Mouse (Mus musculus): ENCODE data around the gene Necap1. TPM values are rescaled to one million over a fixed set of nuclear protein-coding genes. Genes with fewer than 3 reads are reported as not detected.

The Necap1 gene
- polyA plus RNA-seq, 1 experiment from 2014 or later, result 57.0 TPM

DNA sequence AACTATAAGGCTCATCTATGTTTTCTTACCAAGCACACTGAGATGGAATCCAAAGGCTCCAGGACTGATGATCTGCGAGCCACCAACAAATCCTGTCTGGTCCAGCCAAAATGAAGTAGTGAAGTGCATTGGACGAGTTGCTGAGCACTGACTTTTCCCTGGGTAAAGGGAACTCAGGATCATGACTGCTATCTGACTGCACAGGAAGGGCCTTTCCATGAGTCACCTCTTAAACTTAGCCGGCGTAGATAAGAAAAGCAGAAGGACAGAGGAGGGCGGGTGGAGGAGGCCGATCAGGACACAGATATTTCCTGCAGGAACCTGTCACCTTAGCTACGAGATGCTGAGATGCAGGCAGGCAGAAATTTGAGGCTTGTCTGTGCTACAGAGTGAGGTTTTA, 18.3 kb upstream of the Necap1 start, which contains the start of gene C3ar1:
Gene C3ar1 (minus strand): TSS at position 207 of the 400 bp plus-strand sequence.
- Histone ChIP-seq H3K4me2 (no peak within 1 kb of the TSS), H3K27me3 (no peaks in the 10 kb centered on the region), H3K4me1 (no peaks in the 10 kb centered on the region), H3K4me3 (no peak within 1 kb of the TSS), H3K27ac (no peak within 1 kb of the TSS), H3K9ac (no peak within 1 kb of the TSS), H3K9me3 (0 out of 2 replicates have a peak, but pooled peaks cover 3% of the 10 kb centered on the region), H3K36me3 (no peaks in the 10 kb centered on the region)
- ATAC-seq (ENCODE audit: insufficient number of reproducible peaks, insufficient read depth, low FRiP score, low TSS enrichment, low read depth), result no peak
- WGBS, result 75% methylated on average over 7 of the region's 7 CpGs

DNA sequence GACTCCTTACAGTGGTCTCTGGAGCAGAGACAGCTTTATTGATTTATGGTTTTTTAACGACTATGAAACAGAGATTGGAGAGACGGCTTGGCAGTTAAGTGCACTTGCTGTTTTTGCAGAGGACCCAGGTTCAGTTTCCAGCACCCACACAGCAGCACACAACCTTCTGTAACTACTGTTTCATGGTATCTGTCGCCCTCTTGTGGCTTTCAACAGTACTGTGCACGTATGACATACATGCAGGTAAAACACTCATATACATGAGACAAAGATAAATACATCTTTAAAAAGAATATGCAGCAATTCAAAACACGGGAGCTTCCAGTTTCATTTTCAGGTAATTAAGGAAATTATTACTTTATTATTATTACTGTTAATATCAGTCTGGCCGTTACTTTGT, 11.8 kb upstream of the Necap1 start:
- ATAC-seq (ENCODE audit: insufficient number of reproducible peaks, insufficient read depth, low FRiP score, low TSS enrichment, low read depth), result no peak
- Histone ChIP-seq H3K4me1 (no peaks in the 10 kb centered on the region), H3K4me2 (no peak overlapping the region), H3K36me3 (no peaks in the 10 kb centered on the region), H3K9me3 (peaks cover 16% of the 10 kb centered on the region), H3K9ac (no peak overlapping the region), H3K27me3 (no peaks in the 10 kb centered on the region), H3K27ac (no peak overlapping the region), H3K4me3 (no peak overlapping the region)
- 75% methylated on average over 6 of the region's 6 CpGs for WGBS

DNA sequence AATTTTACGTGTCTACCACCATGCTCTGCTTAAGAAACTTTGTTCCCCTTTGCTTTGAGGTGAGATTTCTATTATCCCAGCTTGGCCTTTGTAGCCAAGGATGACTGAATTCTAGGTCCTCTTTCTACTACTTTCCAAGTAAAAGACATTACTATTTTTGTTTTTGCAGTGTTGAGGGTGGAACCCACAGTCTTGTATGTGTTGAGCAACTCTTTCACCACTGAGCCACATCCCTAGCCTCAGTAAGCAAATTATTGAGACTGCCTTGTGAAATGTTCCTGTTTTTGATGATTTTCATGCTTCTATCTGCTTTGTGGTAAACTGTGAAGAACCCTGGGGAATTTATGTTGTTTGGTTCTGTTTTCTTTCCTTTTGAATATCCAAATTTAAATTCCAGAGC, 11.4 kb upstream of the Necap1 start:
- no peaks in the 10 kb centered on the region for H3K27me3 ChIP-seq
- no peak overlapping the region for H3K4me2 ChIP-seq
- H3K4me1 ChIP-seq, result no peaks in the 10 kb centered on the region
- H3K27ac ChIP-seq, result no peak overlapping the region
- H3K9ac ChIP-seq, result no peak overlapping the region
- ATAC-seq (ENCODE audit: insufficient number of reproducible peaks, insufficient read depth, low FRiP score, low TSS enrichment, low read depth), result no peak
- no peaks in the 10 kb centered on the region for H3K36me3 ChIP-seq
- WGBS, result 82% methylated on average over 1 of the region's 1 CpGs
- no peak overlapping the region for H3K4me3 ChIP-seq
- H3K9me3 ChIP-seq, result peaks cover 16% of the 10 kb centered on the region

DNA sequence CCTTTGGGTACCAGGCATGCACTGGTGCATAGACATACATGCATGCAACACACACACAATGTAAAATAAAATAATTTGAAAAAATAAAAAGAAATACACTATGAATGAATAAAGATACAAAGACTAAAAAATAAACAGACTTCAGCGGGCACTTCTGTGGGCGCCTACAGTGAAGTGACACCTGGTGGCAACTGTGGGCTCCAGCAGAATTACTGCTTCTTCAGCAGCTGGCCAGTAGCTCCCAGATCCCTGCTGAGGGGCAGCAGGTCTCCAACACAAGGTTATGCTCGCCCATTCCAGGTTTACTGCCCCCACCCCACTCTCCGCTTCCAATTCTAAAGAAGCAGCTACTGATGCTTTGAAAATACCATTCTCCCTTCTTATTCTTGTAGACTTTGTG, 6.4 kb upstream of the Necap1 start:
- Histone ChIP-seq H3K9me3 (no peaks in the 10 kb centered on the region), H3K27me3 (no peaks in the 10 kb centered on the region), H3K4me2 (no peak overlapping the region), H3K4me3 (no peak overlapping the region), H3K4me1 (no peaks in the 10 kb centered on the region), H3K36me3 (no peaks in the 10 kb centered on the region), H3K27ac (no peak overlapping the region), H3K9ac (no peak overlapping the region)
- no peak for ATAC-seq (ENCODE audit: insufficient number of reproducible peaks, insufficient read depth, low FRiP score, low TSS enrichment, low read depth)
- 69% methylated on average over 4 of the region's 4 CpGs for WGBS

DNA sequence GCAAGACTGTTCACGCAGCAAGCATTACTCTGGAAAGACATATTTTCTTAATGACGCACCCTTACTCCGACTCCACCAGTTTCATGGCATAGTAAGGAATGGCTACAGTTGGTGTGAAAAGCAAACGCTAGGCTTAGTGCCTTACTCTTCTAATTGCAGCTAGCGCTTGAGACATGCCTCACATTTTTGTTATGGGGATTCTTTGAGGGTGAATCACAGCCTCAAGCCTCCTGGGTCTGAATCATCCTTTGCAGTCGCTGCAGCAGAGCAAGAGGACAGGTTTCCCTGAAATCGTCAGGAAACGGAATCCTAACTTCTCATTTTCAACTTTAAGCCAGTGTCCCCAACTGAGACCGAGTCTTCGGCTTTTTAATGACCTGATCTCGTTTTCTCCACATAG, 4.4 kb upstream of the Necap1 start:
- H3K36me3 ChIP-seq, result no peaks in the 10 kb centered on the region
- H3K27me3 ChIP-seq, result no peaks in the 10 kb centered on the region
- H3K4me3 ChIP-seq, result no peak overlapping the region
- H3K4me1 ChIP-seq, result no peaks in the 10 kb centered on the region
- WGBS, result 74% methylated on average over 11 of the region's 11 CpGs
- no peak overlapping the region for H3K4me2 ChIP-seq
- H3K9ac ChIP-seq, result no peak overlapping the region
- H3K9me3 ChIP-seq, result no peaks in the 10 kb centered on the region
- H3K27ac ChIP-seq, result no peak overlapping the region
- ATAC-seq (ENCODE audit: insufficient number of reproducible peaks, insufficient read depth, low FRiP score, low TSS enrichment, low read depth), result no peak

DNA sequence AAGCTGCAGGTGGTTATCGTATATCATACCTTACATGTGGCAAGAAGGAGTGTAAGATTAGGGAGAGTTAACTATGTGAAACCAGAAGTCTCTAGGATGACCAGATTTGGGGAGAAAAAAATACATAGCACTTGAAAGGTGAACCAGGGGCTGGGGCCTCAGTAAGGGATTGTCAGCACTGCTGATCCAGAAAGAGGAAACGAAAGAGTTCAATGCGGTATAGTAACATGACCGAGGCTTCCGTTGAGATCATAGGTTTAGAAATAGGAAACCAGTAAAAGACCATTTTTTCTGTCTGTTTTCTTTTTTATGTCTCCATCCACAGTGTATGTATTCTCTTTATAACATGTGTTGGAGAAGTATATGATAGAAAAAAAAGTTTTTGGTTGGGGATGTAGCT, 1.5 kb upstream of the Necap1 start:
- 94% methylated on average over 5 of the region's 5 CpGs for WGBS
- no peaks in the 10 kb centered on the region for H3K9me3 ChIP-seq
- no peak overlapping the region for H3K4me3 ChIP-seq
- H3K36me3 ChIP-seq, result no peaks in the 10 kb centered on the region
- H3K27ac ChIP-seq, result no peak overlapping the region
- ATAC-seq (ENCODE audit: insufficient number of reproducible peaks, insufficient read depth, low FRiP score, low TSS enrichment, low read depth), result no peak
- peaks cover 12% of the 10 kb centered on the region for H3K4me1 ChIP-seq
- no peak overlapping the region for H3K9ac ChIP-seq
- H3K4me2 ChIP-seq, result no peak overlapping the region
- H3K27me3 ChIP-seq, result no peaks in the 10 kb centered on the region

DNA sequence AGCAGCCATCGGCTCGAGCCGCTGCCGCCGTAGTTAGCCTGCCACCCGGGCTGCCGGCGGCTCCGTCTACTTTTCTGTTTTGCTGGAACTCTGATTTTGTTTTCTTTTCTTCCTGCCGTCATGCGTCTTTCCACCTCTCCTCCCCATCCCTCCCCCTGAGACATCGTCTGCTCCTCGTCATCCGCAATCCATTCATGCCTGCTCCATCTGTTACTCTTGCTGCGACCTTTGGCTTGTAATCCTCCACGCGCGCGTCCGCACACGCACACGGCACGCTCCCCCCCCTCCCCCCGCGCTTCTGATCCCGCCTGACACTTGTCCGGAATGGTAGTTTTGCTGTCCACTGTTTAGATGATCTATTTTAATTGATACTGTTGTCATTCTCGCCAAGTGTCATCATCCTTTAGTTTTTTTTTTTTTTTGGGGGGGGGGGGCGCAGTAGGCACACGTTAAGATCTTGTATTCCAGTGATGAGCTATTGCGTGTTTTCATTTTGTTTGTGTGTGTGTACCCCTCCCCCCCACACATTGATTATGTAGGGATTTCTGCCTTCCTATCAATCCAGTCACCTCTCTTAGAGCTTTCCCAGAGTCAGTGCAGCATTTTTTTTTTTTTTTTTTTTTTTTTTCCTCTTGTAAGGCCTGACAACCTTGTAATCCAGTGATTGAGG, 581 bp downstream of the Necap1 start:
- WGBS, result under 1% methylated on average over 31 of the region's 31 CpGs
- Histone ChIP-seq H3K4me1 (peaks cover 16% of the 10 kb centered on the region), H3K27ac (peak overlapping the region; percentile 87), H3K9ac (peak overlapping the region; percentile 88), H3K9me3 (no peaks in the 10 kb centered on the region), H3K36me3 (peaks cover 8% of the 10 kb centered on the region), H3K4me3 (peak overlapping the region; percentile 80), H3K4me2 (peak overlapping the region; percentile 60), H3K27me3 (no peaks in the 10 kb centered on the region)
- no peak for ATAC-seq (ENCODE audit: insufficient number of reproducible peaks, insufficient read depth, low FRiP score, low TSS enrichment, low read depth)

DNA sequence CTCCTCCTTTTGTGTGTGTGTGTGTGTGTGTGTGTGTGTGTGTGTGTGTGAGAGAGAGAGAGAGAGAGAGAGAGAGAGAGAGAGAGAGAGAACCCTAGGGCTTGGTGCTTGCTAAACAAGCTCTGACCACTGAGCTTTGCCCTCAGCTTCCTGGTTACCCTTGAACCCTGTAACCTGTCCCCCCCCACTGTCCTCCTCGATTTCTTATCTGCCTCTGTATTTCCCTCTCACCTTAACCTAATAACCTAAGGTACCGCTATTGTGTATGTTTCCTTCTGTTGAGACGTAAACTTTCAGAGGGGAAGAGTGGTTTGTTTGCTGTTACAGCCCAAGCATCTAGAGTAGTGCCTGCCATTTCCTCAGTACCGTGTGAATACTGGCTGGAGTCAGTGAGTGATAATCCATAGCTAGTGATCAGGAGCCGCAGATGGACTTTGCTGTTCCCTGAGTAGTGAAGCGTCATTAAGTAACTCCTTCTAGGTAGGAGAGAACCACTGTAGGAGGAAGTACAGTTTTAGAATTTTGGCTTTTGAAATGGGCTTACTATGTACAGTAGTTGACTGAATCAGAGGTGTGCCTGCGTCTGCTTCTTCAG, 5.0 kb downstream of the Necap1 start:
- WGBS, result 94% methylated on average over 7 of the region's 7 CpGs
- H3K36me3 ChIP-seq, result peaks cover 49% of the 10 kb centered on the region

DNA sequence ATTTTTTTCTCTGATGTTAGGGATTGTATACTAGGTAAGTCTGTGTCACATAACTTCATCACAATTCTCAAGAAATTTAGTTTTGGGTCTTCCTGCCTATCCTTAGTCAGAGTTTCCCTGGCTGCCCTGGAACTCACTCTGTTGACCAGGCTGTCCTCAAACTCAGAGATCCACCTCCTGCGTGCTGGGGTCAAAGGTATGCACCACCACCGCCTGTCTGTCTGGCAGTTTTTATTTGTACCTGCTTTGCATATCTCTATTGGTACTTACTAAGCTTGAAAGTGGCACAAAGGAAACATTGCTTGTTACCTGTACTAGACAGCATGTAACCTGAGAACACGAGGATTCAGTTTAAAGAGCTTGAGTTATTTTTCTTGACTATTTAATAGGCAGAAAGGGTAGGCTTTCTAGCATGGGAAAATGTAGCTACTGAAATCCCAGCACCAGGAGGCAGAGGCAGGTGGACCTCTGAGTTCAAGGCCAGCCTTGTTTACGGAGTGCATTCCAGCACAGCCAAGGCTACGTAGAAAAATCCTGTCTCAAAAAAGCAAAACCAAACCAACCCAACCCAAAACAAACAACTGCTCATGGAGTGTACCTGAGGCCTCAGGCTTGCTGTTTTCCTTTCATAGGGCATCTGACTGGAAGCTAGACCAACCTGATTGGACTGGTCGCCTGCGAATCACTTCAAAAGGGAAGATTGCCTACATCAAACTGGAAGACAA, 5.7 kb downstream of the Necap1 start:
- H3K4me1 ChIP-seq, result peaks cover 16% of the 10 kb centered on the region
- no peak overlapping the region for H3K9ac ChIP-seq
- no peaks in the 10 kb centered on the region for H3K27me3 ChIP-seq
- no peak overlapping the region for H3K27ac ChIP-seq
- H3K9me3 ChIP-seq, result no peaks in the 10 kb centered on the region
- H3K4me3 ChIP-seq, result no peak overlapping the region
- no peak overlapping the region for H3K4me2 ChIP-seq
- WGBS, result 92% methylated on average over 7 of the region's 7 CpGs
- ATAC-seq (ENCODE audit: insufficient number of reproducible peaks, insufficient read depth, low FRiP score, low TSS enrichment, low read depth), result no peak
- H3K36me3 ChIP-seq, result peaks cover 56% of the 10 kb centered on the region

More for the DNA sequence above, 5.0 kb downstream of the Necap1 start:
- Histone ChIP-seq H3K27me3 (no peaks in the 10 kb centered on the region), H3K9me3 (no peaks in the 10 kb centered on the region), H3K27ac (no peak overlapping the region), H3K4me3 (no peak overlapping the region), H3K4me2 (no peak overlapping the region), H3K4me1 (peaks cover 16% of the 10 kb centered on the region), H3K9ac (no peak overlapping the region)
- ATAC-seq (ENCODE audit: insufficient number of reproducible peaks, insufficient read depth, low FRiP score, low TSS enrichment, low read depth), result no peak

DNA sequence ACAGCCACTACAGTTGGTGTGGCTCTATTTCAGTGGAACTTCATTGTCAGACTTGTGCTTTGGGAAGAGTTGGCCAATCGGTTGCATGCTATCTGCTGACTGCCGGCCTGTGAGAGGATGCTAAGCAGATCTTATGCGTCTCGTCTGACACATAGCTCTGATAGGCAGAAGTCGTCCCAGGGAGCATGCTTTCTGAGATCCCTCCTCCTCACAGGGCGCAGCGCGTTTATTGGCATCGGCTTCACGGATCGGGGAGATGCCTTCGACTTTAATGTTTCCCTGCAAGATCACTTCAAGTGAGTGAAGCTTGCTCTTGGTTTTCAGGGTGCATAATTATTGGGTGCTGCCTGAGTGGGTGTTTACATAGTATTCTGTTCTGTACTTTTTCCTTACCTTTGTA, 7.0 kb downstream of the Necap1 start:
- H3K4me1 ChIP-seq, result peaks cover 5% of the 10 kb centered on the region; the same call in 1 of the 2 replicates
- no peaks in the 10 kb centered on the region for H3K27me3 ChIP-seq
- no peaks in the 10 kb centered on the region for H3K9me3 ChIP-seq
- H3K4me2 ChIP-seq, result no peak overlapping the region
- H3K4me3 ChIP-seq, result no peak overlapping the region
- H3K36me3 ChIP-seq, result peaks cover 64% of the 10 kb centered on the region
- no peak for ATAC-seq (ENCODE audit: insufficient number of reproducible peaks, insufficient read depth, low FRiP score, low TSS enrichment, low read depth)
- WGBS, result 93% methylated on average over 12 of the region's 12 CpGs
- no peak overlapping the region for H3K27ac ChIP-seq
- no peak overlapping the region for H3K9ac ChIP-seq

DNA sequence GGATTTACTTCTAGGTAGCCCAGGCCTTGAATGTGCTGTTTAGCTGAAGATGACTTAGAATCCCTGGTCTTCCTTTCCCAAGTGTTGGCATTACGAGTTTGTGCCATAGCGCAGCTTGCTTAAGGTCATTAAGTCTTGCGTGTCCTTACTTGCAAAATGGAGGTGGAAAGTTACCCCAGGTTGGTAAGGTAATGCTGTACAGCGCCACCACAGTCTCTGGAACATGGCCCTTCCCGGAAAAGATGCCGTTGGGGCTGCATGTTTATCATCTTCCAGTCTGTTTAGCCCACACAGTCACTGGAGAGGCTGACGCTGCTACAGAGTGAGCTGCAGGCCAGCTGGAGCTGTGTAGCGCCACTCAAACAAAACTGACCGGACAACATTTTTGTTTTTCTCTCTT, 9.3 kb downstream of the Necap1 start:
- Histone ChIP-seq H3K9ac (no peak overlapping the region), H3K9me3 (no peaks in the 10 kb centered on the region), H3K4me2 (no peak overlapping the region), H3K36me3 (peaks cover 81% of the 10 kb centered on the region), H3K27ac (no peak overlapping the region), H3K27me3 (no peaks in the 10 kb centered on the region), H3K4me1 (no peaks in the 10 kb centered on the region), H3K4me3 (no peak overlapping the region)
- 86% methylated on average over 9 of the region's 9 CpGs for WGBS
- no peak for ATAC-seq (ENCODE audit: insufficient number of reproducible peaks, insufficient read depth, low FRiP score, low TSS enrichment, low read depth)

DNA sequence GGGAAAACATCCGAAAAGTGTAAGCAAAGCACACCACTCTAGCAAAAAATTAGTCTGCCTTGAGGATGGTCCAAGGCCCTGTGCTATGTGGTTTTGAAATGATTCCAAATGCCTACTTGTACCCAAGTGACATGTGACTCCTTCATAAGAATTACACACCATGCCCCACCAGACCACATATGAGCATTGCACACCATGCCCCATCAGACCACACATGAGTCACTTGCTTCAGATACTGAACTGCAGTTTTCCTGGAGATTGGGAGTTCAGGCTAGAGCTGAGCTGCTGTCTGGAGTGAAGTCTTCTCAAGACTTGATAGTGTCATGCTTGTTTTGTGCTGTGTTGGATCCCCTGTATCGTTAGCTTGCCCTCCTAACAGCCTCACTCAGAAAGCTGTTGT, 15.3 kb downstream of the Necap1 start:
- Histone ChIP-seq H3K36me3 (peaks cover 65% of the 10 kb centered on the region), H3K4me3 (no peak overlapping the region), H3K27me3 (no peaks in the 10 kb centered on the region), H3K27ac (no peak overlapping the region), H3K4me1 (no peaks in the 10 kb centered on the region), H3K9ac (no peak overlapping the region), H3K4me2 (no peak overlapping the region), H3K9me3 (no peaks in the 10 kb centered on the region)
- 90% methylated on average over 2 of the region's 2 CpGs for WGBS
- no peak for ATAC-seq (ENCODE audit: insufficient number of reproducible peaks, insufficient read depth, low FRiP score, low TSS enrichment, low read depth)

Measured in embryonic facial prominence, embryonic 13.5 days (tissue).